Comparison of ENCODE assay signal across 15 mouse cellular contexts in genomic region chr4:45896425-45897081, GRCm38 (mm10). TPM values are rescaled to one million over a fixed set of nuclear protein-coding genes. Genes with fewer than 3 reads are reported as not detected.
DNase-seq lines count a peak whose midpoint lies in the region; ATAC-seq lines count a peak whose summit lies in the region.
"Had no signal": no experiment of that assay in that cellular context is flagged by ENCODE, and none has a peak within 500 bp of the region (broad histone marks: within the 10 kb centered on the region; RNA-seq: fewer than 3 reads in every experiment).

No protein-coding gene starts in this region.

- WGBS in heart, embryonic 11.5 days (ENCODE audit: insufficient replicate concordance), result 10% methylated on average over 16 of the region's 16 CpGs
- 12% methylated on average over 16 of the region's 16 CpGs for WGBS in intestine, embryonic 15.5 days

- no peak for DNase-seq in heart, adult 18-20 months
- DNase-seq in ES-CJ7 (ENCODE audit: low read depth, low spot score), result peak; percentile 53
- DNase-seq in kidney, postnatal 25 days, result peak; percentile 47 to 70
- no peak for DNase-seq in B cell, adult 2 months
- DNase-seq in thymus, postnatal 14 days, result no peak
- no peak for DNase-seq in thymus, postnatal 25 days
- DNase-seq: cerebellum, postnatal 25 days; gastrocnemius, postnatal 36 days; spleen, adult 18-20 months had no signal

- H3K4me2 ChIP-seq in heart, embryonic 11.5 days, result peak overlapping the region; percentile 20
- 0 out of 2 replicates have a peak overlapping the region, but pooled peaks have one; percentile 23 for H3K4me2 ChIP-seq in intestine, embryonic 15.5 days (replicated peaks)

- H3K9ac ChIP-seq in heart, embryonic 11.5 days (ENCODE audit: low read depth, low read length), result no peak overlapping the region
- no peak overlapping the region for H3K9ac ChIP-seq in intestine, embryonic 15.5 days
- H3K9ac ChIP-seq: liver, embryonic 14.5 days had no signal

- H3K27ac ChIP-seq in heart, embryonic 11.5 days (ENCODE audit: low read depth, low read length), result no peak overlapping the region
- no peak overlapping the region for H3K27ac ChIP-seq in intestine, embryonic 15.5 days
- H3K27ac ChIP-seq: hindbrain, embryonic 10.5 days; liver, embryonic 14.5 days had no signal

- H3K4me3 ChIP-seq in heart, embryonic 11.5 days (ENCODE audit: low read depth, low read length), result no peak overlapping the region
- H3K4me3 ChIP-seq in intestine, embryonic 15.5 days (replicated peaks), result no peak overlapping the region
- H3K4me3 ChIP-seq: hindbrain, embryonic 10.5 days had no signal

- peaks cover 8% of the 10 kb centered on the region for H3K4me1 ChIP-seq in heart, embryonic 11.5 days (ENCODE audit: control insufficient read depth, insufficient read depth, low read length)
- no peaks in the 10 kb centered on the region for H3K4me1 ChIP-seq in intestine, embryonic 15.5 days (replicated peaks)

- H3K27me3 ChIP-seq in heart, embryonic 11.5 days (ENCODE audit: control insufficient read depth, insufficient read depth, low read length), result peaks cover 11% of the 10 kb centered on the region
- H3K27me3 ChIP-seq in intestine, embryonic 15.5 days (replicated peaks), result no peaks in the 10 kb centered on the region

- no peak for ATAC-seq in heart, embryonic 11.5 days (replicated peaks; ENCODE audit: insufficient number of reproducible peaks, low FRiP score, low TSS enrichment)
- peak; percentile 53; the same call in 1 of the 2 replicates for ATAC-seq in intestine, embryonic 15.5 days
- ATAC-seq: CD4-positive, CD25-positive, alpha-beta regulatory T cell, adult 4 months; midbrain, embryonic 16.5 days had no signal

- H3K36me3 ChIP-seq in heart, embryonic 11.5 days (ENCODE audit: control insufficient read depth, insufficient read depth, low read length), result no peaks in the 10 kb centered on the region
- H3K36me3 ChIP-seq in intestine, embryonic 15.5 days, result no peaks in the 10 kb centered on the region
- H3K36me3 ChIP-seq: hindbrain, embryonic 10.5 days had no signal

- no peaks in the 10 kb centered on the region for H3K9me3 ChIP-seq in heart, embryonic 11.5 days (replicated peaks; ENCODE audit: control insufficient read depth, low read length)
- no peaks in the 10 kb centered on the region for H3K9me3 ChIP-seq in intestine, embryonic 15.5 days
- H3K9me3 ChIP-seq: hindbrain, embryonic 10.5 days had no signal

RNA-seq across cellular contexts. Expression of gene Ccdc180, which starts 6.5 kb away (rescaled TPM):
- polyA plus RNA-seq in heart, embryonic 11.5 days (2014; fragmentation: Nextera tagmentation; extraction: Ambion mirVana), result 0.07 and 0.21 TPM in 2 replicates
- total RNA-seq in heart, adult 18-20 months (2021), result under 1 TPM in 1 of 2 experiments, not detected in 1; 0.18 TPM
- 0.06 and 0.14 TPM in 2 replicates for polyA plus RNA-seq in intestine, embryonic 15.5 days (2015; fragmentation: Nextera tagmentation; extraction: Ambion mirVana)
- total RNA-seq: gastrocnemius, postnatal 36 days had no signal

RNA-seq across cellular contexts. Expression of gene Stra6l, which starts 48.1 kb away (rescaled TPM):
- polyA plus RNA-seq in heart, embryonic 11.5 days (2014; fragmentation: Nextera tagmentation; extraction: Ambion mirVana), result 0.27 TPM in 1 of 2 replicates, not detected in the other
- total RNA-seq in heart, adult 18-20 months (2021), result not detected
- 6.6 and 7.1 TPM in 2 replicates for polyA plus RNA-seq in intestine, embryonic 15.5 days (2015; fragmentation: Nextera tagmentation; extraction: Ambion mirVana)
- total RNA-seq: gastrocnemius, postnatal 36 days had no signal

Comparison
In these comparisons a context has a peak if more than half of its experiments do, and no peak if none do; other contexts are left out.
1. DNase-seq: peak in ES-CJ7 (single experiment) and kidney, postnatal 25 days (2 of 2); none in heart, adult 18-20 months (0 of 2), B cell, adult 2 months (0 of 2), thymus, postnatal 14 days (single experiment) and thymus, postnatal 25 days (single experiment).